Mouse (Mus musculus) inflammation-experienced regulatory T-cells, adult 16 weeks (primary cell): Measurements from ENCODE around the gene Acot1. TPM values are rescaled to one million over a fixed set of nuclear protein-coding genes. Genes with fewer than 3 reads are reported as not detected.

Experiments used
- polyA plus RNA-seq: library from polyadenylated mRNA; unstranded; fragments of 100-300 nt; shearing (Covaris generic); gene quantifications from one replicate; pipeline ENCODE4 v1.2.1, GENCODE M21; 2017

The Acot1 gene
- polyA plus RNA-seq = not detected

DNA sequence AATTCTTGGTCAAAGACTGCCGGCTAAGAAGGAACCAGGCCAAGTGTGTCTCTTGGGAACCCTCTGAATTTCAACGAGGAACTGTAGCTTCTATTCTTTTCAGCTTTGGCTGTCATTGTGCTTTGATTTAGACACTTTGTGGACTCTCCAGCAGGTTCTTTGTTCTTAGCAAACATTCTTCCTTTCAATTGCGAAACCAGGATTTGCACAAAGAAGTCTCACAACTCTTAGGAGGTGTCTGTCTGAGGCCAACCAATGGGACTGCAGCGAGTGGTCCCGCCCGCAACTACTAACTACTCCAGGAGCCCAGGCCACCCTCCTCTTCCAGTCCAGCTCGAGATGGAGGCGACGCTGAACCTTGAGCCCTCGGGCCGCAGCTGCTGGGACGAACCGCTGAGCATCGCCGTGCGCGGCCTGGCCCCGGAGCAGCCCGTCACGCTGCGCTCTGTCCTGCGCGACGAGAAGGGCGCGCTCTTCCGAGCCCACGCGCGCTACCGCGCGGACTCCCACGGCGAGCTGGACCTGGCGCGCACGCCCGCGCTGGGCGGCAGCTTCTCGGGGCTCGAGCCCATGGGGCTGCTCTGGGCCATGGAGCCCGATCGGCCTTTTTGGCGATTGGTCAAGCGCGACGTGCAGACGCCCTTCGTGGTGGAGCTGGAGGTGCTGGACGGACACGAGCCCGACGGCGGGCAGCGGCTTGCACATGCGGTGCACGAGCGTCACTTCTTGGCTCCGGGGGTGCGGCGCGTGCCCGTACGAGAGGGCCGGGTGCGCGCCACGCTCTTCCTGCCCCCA lies at the start of gene Acot1:
Gene Acot1 (plus strand): TSS at position 320 of the 795 bp plus-strand sequence.

GRCm38 (mm10) chr12:83984752-83985151 lies 24.5 kb upstream of the Acot1 start, which contains the start of gene Heatr4:
Heatr4 (minus strand) TSS chr12:83984852.

DNA sequence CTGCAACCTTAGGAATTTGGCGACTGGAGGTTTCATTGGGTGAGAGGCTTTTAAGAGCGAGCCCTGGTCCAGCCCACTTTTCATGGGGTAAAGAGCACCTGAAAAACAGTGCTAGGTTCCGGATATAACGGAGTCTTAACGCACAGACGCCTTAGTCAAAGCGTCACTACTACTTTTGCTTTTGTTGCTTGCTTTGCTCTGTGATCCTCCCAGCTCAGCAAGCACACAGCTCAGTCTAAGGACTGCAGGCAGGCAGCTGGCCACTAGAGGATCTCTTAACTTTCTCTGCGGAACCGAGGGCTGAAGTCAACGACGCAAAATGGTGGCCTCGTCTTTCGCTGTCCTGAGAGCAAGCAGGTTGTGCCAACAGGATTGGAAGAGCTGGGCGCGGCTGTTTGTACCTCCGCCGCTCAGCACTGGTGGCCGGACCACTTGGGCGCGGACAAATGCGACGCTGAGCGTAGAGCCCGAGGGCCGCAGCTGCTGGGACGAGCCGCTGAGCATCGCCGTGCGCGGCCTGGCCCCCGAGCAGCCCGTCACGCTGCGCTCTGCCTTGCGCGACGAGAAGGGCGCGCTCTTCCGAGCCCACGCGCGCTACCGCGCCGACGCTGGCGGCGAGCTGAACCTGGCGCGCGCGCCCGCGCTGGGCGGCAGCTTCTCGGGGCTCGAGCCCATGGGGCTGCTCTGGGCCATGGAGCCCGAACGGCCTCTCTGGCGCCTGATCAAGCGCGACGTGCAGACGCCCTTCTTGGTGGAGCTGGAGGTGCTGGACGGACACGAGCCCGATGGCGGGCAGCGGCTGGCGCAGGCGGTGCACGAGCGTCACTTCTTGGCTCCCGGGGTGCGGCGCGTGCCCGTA lies 21.5 kb upstream of the Acot1 start, which contains the start of gene Acot2:
Gene Acot2 (plus strand): TSS at position 279 of the 859 bp plus-strand sequence.

GRCm38 (mm10) chr12:84038241-84038640 lies 29.0 kb downstream of the Acot1 start, which contains the start of gene Acot4:
Acot4 (plus strand) TSS chr12:84038379.

GRCm38 (mm10) chr12:84038691-84039111 lies 29.4 kb downstream of the Acot1 start, which contains the start of gene Gm49366:
Gm49366 (plus strand) TSS chr12:84038935.

DNA sequence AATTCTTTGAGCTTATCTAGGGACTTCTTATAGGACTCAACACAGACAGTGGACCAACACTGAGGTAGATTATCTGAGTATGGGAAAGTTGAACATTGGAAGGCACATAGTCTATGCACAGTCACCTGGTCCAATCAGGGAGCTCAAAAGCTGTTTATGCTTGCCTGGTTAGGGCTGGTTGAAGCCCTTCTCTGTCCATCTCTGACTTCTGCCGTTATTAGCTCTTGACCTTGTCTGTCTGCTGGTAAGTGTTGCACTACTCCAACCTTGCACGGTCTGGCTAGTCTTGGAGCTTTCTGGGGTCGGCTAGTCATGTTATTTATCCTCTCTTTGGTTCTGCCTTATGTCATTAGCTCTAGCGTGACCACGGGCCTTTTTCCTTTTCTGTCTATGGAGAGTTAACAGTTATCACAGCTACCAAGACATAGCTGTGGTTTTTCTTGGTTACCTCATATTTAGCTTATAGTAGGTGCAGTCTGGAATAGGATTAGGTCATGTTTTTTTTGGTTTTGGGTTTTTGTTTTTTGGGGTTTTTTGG lies 42.7 kb downstream of the Acot1 start, which contains the start of gene Acot3:
Gene Acot3 (plus strand): TSS at position 208 of the 538 bp plus-strand sequence.

Other genes starting within 250 kb of the Acot1 start
- 0.24 TPM for gene Papln, start 245.9 kb upstream of the Acot1 start, polyA plus RNA-seq
- gene Numb, start 87.6 kb upstream of the Acot1 start, polyA plus RNA-seq = 56.8 TPM
- 2.3 TPM for gene Riox1, start 58.9 kb upstream of the Acot1 start, polyA plus RNA-seq
- not detected for gene Heatr4, start 24.6 kb upstream of the Acot1 start, polyA plus RNA-seq
- gene Acot2, start 21.6 kb upstream of the Acot1 start, polyA plus RNA-seq = 1.3 TPM
- 0.15 TPM for gene Acot4, start 28.9 kb downstream of the Acot1 start, polyA plus RNA-seq
- gene Gm49366, start 29.4 kb downstream of the Acot1 start, polyA plus RNA-seq = not detected
- gene Acot3, start 42.7 kb downstream of the Acot1 start, polyA plus RNA-seq = not detected
- gene Acot5, start 59.8 kb downstream of the Acot1 start, polyA plus RNA-seq = not detected
- gene Acot6, start 91.2 kb downstream of the Acot1 start, polyA plus RNA-seq = 0.55 TPM
- 0.93 TPM for gene Dnal1, start 104.9 kb downstream of the Acot1 start, polyA plus RNA-seq
- gene Pnma1, start 139.0 kb downstream of the Acot1 start, polyA plus RNA-seq = not detected
- gene Elmsan1, start 209.4 kb downstream of the Acot1 start, polyA plus RNA-seq = 32.9 TPM